Mouse (Mus musculus): ENCODE data around the gene Zc3h7a. TPM values are rescaled to one million over a fixed set of nuclear protein-coding genes. Genes with fewer than 3 reads are reported as not detected.
A peak's percentile ranks its signal among the peaks of the same experiment; 100 is the strongest.

Gene Zc3h7a
- polyA plus RNA-seq (2017; shearing (Covaris generic)): 100 to 1,000 TPM; 244 to 341 (median 268) TPM

GRCm38 (mm10) chr16:11176208-11176883 is at the start of gene Zc3h7a:
Zc3h7a (minus strand) TSS chr16:11176393.
- ATAC-seq: peak; percentile 87

- ATAC-seq: no peak
These were observed 41.6 kb upstream of the Zc3h7a start for GRCm38 (mm10) chr16:11217801-11218200.

GRCm38 (mm10) chr16:11203600-11204390 is 27.6 kb upstream of the Zc3h7a start:
- ATAC-seq: no peak

GRCm38 (mm10) chr16:11202571-11203554 is 26.7 kb upstream of the Zc3h7a start, which contains the start of gene Rsl1d1:
Rsl1d1 (minus strand) TSS chr16:11203331.
- peak; percentile 96 for ATAC-seq

GRCm38 (mm10) chr16:11201740-11202394 is 25.7 kb upstream of the Zc3h7a start:
- no peak for ATAC-seq

GRCm38 (mm10) chr16:11200247-11200646 is 24.1 kb upstream of the Zc3h7a start:
- no peak for ATAC-seq

- ATAC-seq: no peak
These were observed 22.3 kb upstream of the Zc3h7a start for GRCm38 (mm10) chr16:11198467-11198866.

- ATAC-seq: no peak
These were observed 20.9 kb upstream of the Zc3h7a start for GRCm38 (mm10) chr16:11197052-11197451.

GRCm38 (mm10) chr16:11193231-11193630 is 17.0 kb upstream of the Zc3h7a start:
- no peak for ATAC-seq

- no peak for ATAC-seq
These were observed 14.0 kb upstream of the Zc3h7a start for GRCm38 (mm10) chr16:11190150-11190549.

GRCm38 (mm10) chr16:11177404-11177803 is 1.2 kb upstream of the Zc3h7a start:
- peak; percentile 18 for ATAC-seq

GRCm38 (mm10) chr16:11176884-11177244 is 671 bp upstream of the Zc3h7a start:
- ATAC-seq: no peak

- peak; percentile 12 for ATAC-seq
These were observed 545 bp downstream of the Zc3h7a start for GRCm38 (mm10) chr16:11175489-11176207.

- no peak for ATAC-seq
These were observed 1.1 kb downstream of the Zc3h7a start for GRCm38 (mm10) chr16:11175100-11175488.

GRCm38 (mm10) chr16:11174671-11175081 is 1.5 kb downstream of the Zc3h7a start:
- peak; percentile 14 for ATAC-seq

- no peak for ATAC-seq
These were observed 4.5 kb downstream of the Zc3h7a start for GRCm38 (mm10) chr16:11171679-11172078.

GRCm38 (mm10) chr16:11166431-11166830 is 9.8 kb downstream of the Zc3h7a start:
- ATAC-seq: no peak

- no peak for ATAC-seq
These were observed 11.4 kb downstream of the Zc3h7a start for GRCm38 (mm10) chr16:11164695-11165255.

- peak; percentile 99 for ATAC-seq
These were observed 18.5 kb downstream of the Zc3h7a start for GRCm38 (mm10) chr16:11157721-11158120.

GRCm38 (mm10) chr16:11154500-11154899 is 21.7 kb downstream of the Zc3h7a start:
- no peak for ATAC-seq
